Mouse (Mus musculus) left cerebral cortex, adult 2 months (tissue): ENCODE measurements around the gene Dtwd1. TPM values are rescaled to one million over a fixed set of nuclear protein-coding genes. Genes with fewer than 3 reads are reported as not detected.
"Not testable (repeated sequence)": the region's sequence is repeated elsewhere in the genome, so short reads cannot be mapped to it uniquely, and the experiment has no call there.

Source experiments
- DNase-seq, 2 experiments: peaks; one replicate each; pipeline ENCODE4 v3.0.0; 2021 to 2022; ENCODE audit warnings: low spot score in 2 of 2, mixed read lengths in 1 of 2; ENCODE audit errors: extremely low spot score in 1 of 2
- H3K27ac ChIP-seq: fragments of 200-600 bp; 2 replicates; pipeline ENCODE4 v1.8.1; 2022
- H3K4me3 ChIP-seq: fragments of 200-600 bp; 2 replicates; pipeline ENCODE4 v1.8.1; 2022
- CTCF ChIP-seq: fragments of 200-600 bp; IDR thresholded peaks from 2 replicates; pipeline ENCODE4 v1.8.1; 2022; ENCODE audit warnings: antibody characterized with exemption, mild to moderate bottlenecking, moderate library complexity
- intact Hi-C: fragments of 180-260 bp; cut with DNase I; formaldehyde crosslinking; loops from one replicate; pipeline ENCODE4 v1.15.1; 2025
- long read RNA-seq, 2 experiments: library from polyadenylated mRNA; stranded (forward); transcript quantifications; one replicate each; pipeline ENCODE4 v2.0.0; 2021; ENCODE audit warnings: borderline mapping rate in 2 of 2
- total RNA-seq, 2 experiments: library from RNA; stranded (reverse); gene quantifications; 2 replicates each; pipeline ENCODE4 v1.2.3; 2021

The Dtwd1 gene
- total RNA-seq = 10 to 100 TPM; 10.1 to 12.2 TPM
- long read RNA-seq, experiment 1, partial matches to known transcripts = 5 of 12 reads
- long read RNA-seq, experiment 1, other reads (novel, unspliced or antisense) = 3 of 12 reads
- long read RNA-seq, experiment 2, partial matches to known transcripts = 4 of 11 reads
- long read RNA-seq, experiment 2, other reads (novel, unspliced or antisense) = 5 of 11 reads

GRCm38 (mm10) chr2:126151855-126152571 is at the start of gene Dtwd1, which contains the start of gene Fam227b:
Gene Dtwd1 (plus strand): TSS chr2:126152141.
Gene Fam227b (minus strand): TSS chr2:126152004.
- no peak for TF ChIP-seq CTCF
- intact Hi-C loops = loop anchor here (2.0 to 10.0 kb wide), 3 partner anchors 293 to 523 kb away; partner anchors contain the start of genes Cops2, Gabpb1, Galk2 and Secisbp2l
- H3K4me3 ChIP-seq = peak within 1 kb of the TSS; percentile 72
- DNase-seq = peak; percentile 98 to 99
- peak within 1 kb of the TSS; percentile 95 for H3K27ac ChIP-seq

GRCm38 (mm10) chr2:126147723-126148122 is 4.2 kb upstream of the Dtwd1 start:
- intact Hi-C loops = no loop called here
- DNase-seq = no peak
- H3K4me3 ChIP-seq = no peak overlapping the region
- no peak overlapping the region for H3K27ac ChIP-seq
- TF ChIP-seq CTCF = no peak

- no peak for TF ChIP-seq CTCF
- intact Hi-C loops = no loop called here
- Histone ChIP-seq H3K4me3 (no peak overlapping the region), H3K27ac (no peak overlapping the region)
- no peak for DNase-seq
These were observed 13.5 kb downstream of the Dtwd1 start for GRCm38 (mm10) chr2:126165277-126166018.

- TF ChIP-seq CTCF = no peak
- intact Hi-C loops = no loop called here
- no peak overlapping the region for H3K27ac ChIP-seq
These were observed 14.4 kb downstream of the Dtwd1 start for GRCm38 (mm10) chr2:126166335-126166734.

GRCm38 (mm10) chr2:126166848-126167617 is 15.1 kb downstream of the Dtwd1 start:
- Histone ChIP-seq H3K4me3 (no peak overlapping the region), H3K27ac (no peak overlapping the region)
- intact Hi-C loops = no loop called here
- DNase-seq = no peak
- no peak for TF ChIP-seq CTCF

More at GRCm38 (mm10) chr2:126166335-126166734, 14.4 kb downstream of the Dtwd1 start:
- H3K4me3 ChIP-seq = no peak overlapping the region
- DNase-seq = no peak

GRCm38 (mm10) chr2:126171427-126171826 is 19.5 kb downstream of the Dtwd1 start:
- no peak overlapping the region for H3K4me3 ChIP-seq
- H3K27ac ChIP-seq = no peak overlapping the region
- TF ChIP-seq CTCF = no peak
- intact Hi-C loops = no loop called here
- DNase-seq = no peak

- TF ChIP-seq CTCF = no peak
- H3K27ac ChIP-seq = no peak overlapping the region
- H3K4me3 ChIP-seq = no peak overlapping the region
- intact Hi-C loops = no loop called here
- DNase-seq = no peak
These were observed 39.4 kb downstream of the Dtwd1 start for GRCm38 (mm10) chr2:126191306-126191705.

- TF ChIP-seq CTCF = no peak
- H3K4me3 ChIP-seq = no peak overlapping the region
- intact Hi-C loops = no loop called here
- no peak overlapping the region for H3K27ac ChIP-seq
- no peak for DNase-seq
These were observed 40.2 kb downstream of the Dtwd1 start for GRCm38 (mm10) chr2:126192129-126192528.

- intact Hi-C loops = no loop called here
- no peak overlapping the region for H3K4me3 ChIP-seq
- no peak for TF ChIP-seq CTCF
- DNase-seq = no peak
- no peak overlapping the region for H3K27ac ChIP-seq
These were observed 43.9 kb downstream of the Dtwd1 start for GRCm38 (mm10) chr2:126195631-126196356.

- H3K4me3 ChIP-seq = no peak overlapping the region
- no peak overlapping the region for H3K27ac ChIP-seq
- intact Hi-C loops = no loop called here
- no peak for DNase-seq
- TF ChIP-seq CTCF = no peak
These were observed 47.0 kb downstream of the Dtwd1 start for GRCm38 (mm10) chr2:126198971-126199370.

GRCm38 (mm10) chr2:126211011-126211680 is 59.2 kb downstream of the Dtwd1 start:
- Histone ChIP-seq H3K4me3 (no peak overlapping the region), H3K27ac (no peak overlapping the region)
- no peak for DNase-seq
- no peak for TF ChIP-seq CTCF
- intact Hi-C loops = no loop called here

- intact Hi-C loops, H3K27ac ChIP-seq, H3K4me3 ChIP-seq, DNase-seq: not testable (repeated sequence)
These were observed 62.9 kb downstream of the Dtwd1 start, which contains the start of gene Gm17555 for GRCm38 (mm10) chr2:126214800-126215199. Gene Gm17555 (plus strand): TSS chr2:126215100.
